Mouse (Mus musculus) G1E (cell line): Measurements from ENCODE around the gene Foxn3.

ENCODE experiments used
- CTCF ChIP-seq: IDR thresholded peaks from 2 replicates; pipeline ENCODE4 v1.5.1; 2012; ENCODE audit warnings: low read depth, low read length, inconsistent platforms, mixed read lengths
- GATA1 ChIP-seq: IDR thresholded peaks from 2 replicates; pipeline ENCODE4 v1.6.1; 2012; ENCODE audit warnings: borderline replicate concordance, low read length, inconsistent platforms, mixed read lengths
- GATA2 ChIP-seq: IDR thresholded peaks from 2 replicates; pipeline ENCODE4 v1.6.1; 2012; ENCODE audit warnings: low read depth, low read length, inconsistent platforms, borderline replicate concordance
- POLR2AphosphoS5 ChIP-seq: IDR thresholded peaks from 2 replicates; pipeline ENCODE4 v1.6.1; 2012; ENCODE audit warnings: low read depth, low read length, inconsistent platforms; ENCODE audit not compliant: insufficient replicate concordance
- TAL1 ChIP-seq: conservative IDR thresholded peaks from 2 replicates; pipeline ENCODE4 v1.6.1; 2012; ENCODE audit warnings: low read depth, low read length, inconsistent platforms, mixed read lengths

DNA sequence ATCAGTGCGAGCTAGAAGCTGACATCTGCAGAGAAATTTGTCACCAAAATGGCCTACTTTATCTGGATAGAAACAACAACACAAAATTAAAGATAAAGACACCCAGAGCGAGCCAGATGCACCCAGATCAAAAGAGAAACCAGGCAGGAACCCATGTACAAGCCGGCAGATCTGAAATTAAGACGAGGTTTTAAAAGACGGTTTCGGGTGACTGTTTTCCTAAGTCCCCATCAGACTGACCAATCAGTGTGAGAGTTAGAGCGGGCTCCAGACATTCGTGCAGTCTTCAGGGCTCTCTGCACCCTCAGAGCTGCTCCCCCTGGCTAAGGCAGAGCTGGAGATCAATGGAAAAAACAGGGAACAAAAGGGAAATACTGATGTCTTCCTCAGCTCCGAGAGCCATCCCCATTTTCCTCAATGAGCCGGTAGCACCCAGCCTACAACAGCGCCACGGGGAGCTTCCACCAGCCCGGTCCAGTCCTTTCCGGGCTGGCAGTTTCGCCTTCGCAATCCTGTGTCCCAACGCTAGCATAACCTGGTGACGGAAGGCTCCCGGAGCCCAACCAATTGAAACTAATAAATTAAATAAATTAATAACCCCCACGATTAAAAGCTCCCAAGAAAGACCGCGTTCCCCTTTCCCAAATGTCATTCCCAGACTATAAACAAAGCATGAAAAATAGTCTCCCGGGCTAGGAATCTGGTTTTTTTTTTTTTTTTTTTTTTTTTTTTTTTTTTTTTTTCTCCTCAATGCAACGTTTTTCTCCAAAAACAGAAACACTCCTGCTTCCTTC is 1.1 kb downstream of the Foxn3 start:
- TF ChIP-seq CTCF, result no peak
- no peak for TF ChIP-seq POLR2AphosphoS5
- no peak for TF ChIP-seq GATA1
- TF ChIP-seq TAL1, result no peak
- no peak for TF ChIP-seq GATA2
